Mouse (Mus musculus): ENCODE measurements around the gene Cage1. TPM values are rescaled to one million over a fixed set of nuclear protein-coding genes. Genes with fewer than 3 reads are reported as not detected.

Cage1 gene
- total RNA-seq (2014; fragmentation: Nextera tagmentation) (3.8 and 7.2 TPM in 2 replicates), total RNA-seq (2017) (1.7 and 2.9 TPM in 2 replicates), polyA plus RNA-seq (2012) (0.23 and 0.33 TPM in 2 replicates)

GRCm38 (mm10) chr13:38037044-38037687 is at the start of gene Cage1:
Cage1 (minus strand) TSS chr13:38037069.
- H3K36me3 ChIP-seq (replicated peaks): peaks cover 40% of the 10 kb centered on the region
- DNase-seq (ENCODE audit: low spot score) (peak; percentile 89), ATAC-seq (ENCODE audit: extremely low read depth, insufficient number of reproducible peaks, low FRiP score, poor library complexity, severe bottlenecking) (peak; percentile 93)
- peak within 1 kb of the TSS; percentile 92 for H3K4me3 ChIP-seq (ENCODE audit: low read depth, low read length)
- no peaks in the 10 kb centered on the region for H3K27me3 ChIP-seq (ENCODE audit: insufficient read depth, low read length)
- H3K4me1 ChIP-seq (ENCODE audit: insufficient read depth, low read depth, low read length): peaks cover 30% of the 10 kb centered on the region
- no peaks in the 10 kb centered on the region for H3K9me3 ChIP-seq (replicated peaks)
- TF ChIP-seq POLR2AphosphoS5 (IDR thresholded peaks at IDR 0.05; ENCODE audit: insufficient replicate concordance, low read depth, low read length) (no peak), CTCF (IDR thresholded peaks at IDR 0.05; ENCODE audit: low read depth, low read length) (no peak), GATA2 (IDR thresholded peaks at IDR 0.05; ENCODE audit: borderline replicate concordance, low read depth, low read length) (no peak), GATA1 (IDR thresholded peaks at IDR 0.05; ENCODE audit: borderline replicate concordance, low read length) (no peak), TAL1 (conservative IDR thresholded peaks at IDR 0.05; ENCODE audit: low read depth, low read length) (no peak)

- peaks cover 67% of the 10 kb centered on the region for H3K4me1 ChIP-seq (ENCODE audit: insufficient read depth, low read depth, low read length)
- H3K4me3 ChIP-seq (ENCODE audit: low read depth, low read length): peak overlapping the region; percentile 42; the same call in 1 of the 2 replicates
- TF ChIP-seq GATA2 (IDR thresholded peaks at IDR 0.05; ENCODE audit: borderline replicate concordance, low read depth, low read length) (no peak), CTCF (IDR thresholded peaks at IDR 0.05; ENCODE audit: low read depth, low read length) (no peak), POLR2AphosphoS5 (IDR thresholded peaks at IDR 0.05; ENCODE audit: insufficient replicate concordance, low read depth, low read length) (no peak), TAL1 (conservative IDR thresholded peaks at IDR 0.05; ENCODE audit: low read depth, low read length) (no peak), GATA1 (IDR thresholded peaks at IDR 0.05; ENCODE audit: borderline replicate concordance, low read length) (no peak)
- DNase-seq (ENCODE audit: low spot score) (no peak), ATAC-seq (ENCODE audit: extremely low read depth, insufficient number of reproducible peaks, low FRiP score, poor library complexity, severe bottlenecking) (no peak)
- H3K27me3 ChIP-seq (ENCODE audit: insufficient read depth, low read length): no peaks in the 10 kb centered on the region
- no peaks in the 10 kb centered on the region for H3K36me3 ChIP-seq (replicated peaks)
- H3K9me3 ChIP-seq (replicated peaks): no peaks in the 10 kb centered on the region
These were observed 44.3 kb upstream of the Cage1 start for GRCm38 (mm10) chr13:38081161-38081560.

GRCm38 (mm10) chr13:38080725-38081124 is 43.9 kb upstream of the Cage1 start:
- no peaks in the 10 kb centered on the region for H3K27me3 ChIP-seq (ENCODE audit: insufficient read depth, low read length)
- DNase-seq (ENCODE audit: low spot score): no peak
- H3K9me3 ChIP-seq (replicated peaks): no peaks in the 10 kb centered on the region
- ATAC-seq (ENCODE audit: extremely low read depth, insufficient number of reproducible peaks, low FRiP score, poor library complexity, severe bottlenecking): no peak
- peak overlapping the region; percentile 42; the same call in 1 of the 2 replicates for H3K4me3 ChIP-seq (ENCODE audit: low read depth, low read length)
- no peaks in the 10 kb centered on the region for H3K36me3 ChIP-seq (replicated peaks)
- TF ChIP-seq CTCF (IDR thresholded peaks at IDR 0.05; ENCODE audit: low read depth, low read length): no peak
- TF ChIP-seq GATA2 (IDR thresholded peaks at IDR 0.05; ENCODE audit: borderline replicate concordance, low read depth, low read length): no peak
- no peak for TF ChIP-seq GATA1 (IDR thresholded peaks at IDR 0.05; ENCODE audit: borderline replicate concordance, low read length)
- no peak for TF ChIP-seq TAL1 (conservative IDR thresholded peaks at IDR 0.05; ENCODE audit: low read depth, low read length)
- TF ChIP-seq POLR2AphosphoS5 (IDR thresholded peaks at IDR 0.05; ENCODE audit: insufficient replicate concordance, low read depth, low read length): no peak
- peaks cover 67% of the 10 kb centered on the region for H3K4me1 ChIP-seq (ENCODE audit: insufficient read depth, low read depth, low read length)

GRCm38 (mm10) chr13:38080014-38080413 is 43.1 kb upstream of the Cage1 start:
- Histone ChIP-seq H3K9me3 (replicated peaks) (no peaks in the 10 kb centered on the region), H3K27me3 (ENCODE audit: insufficient read depth, low read length) (no peaks in the 10 kb centered on the region), H3K4me1 (ENCODE audit: insufficient read depth, low read depth, low read length) (peaks cover 74% of the 10 kb centered on the region), H3K36me3 (replicated peaks) (no peaks in the 10 kb centered on the region), H3K4me3 (ENCODE audit: low read depth, low read length) (peak overlapping the region; percentile 20; the same call in 1 of the 2 replicates)
- TF ChIP-seq GATA1 (IDR thresholded peaks at IDR 0.05; ENCODE audit: borderline replicate concordance, low read length): no peak
- no peak for TF ChIP-seq GATA2 (IDR thresholded peaks at IDR 0.05; ENCODE audit: borderline replicate concordance, low read depth, low read length)
- TF ChIP-seq POLR2AphosphoS5 (IDR thresholded peaks at IDR 0.05; ENCODE audit: insufficient replicate concordance, low read depth, low read length): no peak
- no peak for TF ChIP-seq TAL1 (conservative IDR thresholded peaks at IDR 0.05; ENCODE audit: low read depth, low read length)
- no peak for TF ChIP-seq CTCF (IDR thresholded peaks at IDR 0.05; ENCODE audit: low read depth, low read length)
- DNase-seq (ENCODE audit: low spot score) (peak; percentile 68), ATAC-seq (ENCODE audit: extremely low read depth, insufficient number of reproducible peaks, low FRiP score, poor library complexity, severe bottlenecking) (peak; percentile 8; the same call in 1 of the 2 replicates)

DNA sequence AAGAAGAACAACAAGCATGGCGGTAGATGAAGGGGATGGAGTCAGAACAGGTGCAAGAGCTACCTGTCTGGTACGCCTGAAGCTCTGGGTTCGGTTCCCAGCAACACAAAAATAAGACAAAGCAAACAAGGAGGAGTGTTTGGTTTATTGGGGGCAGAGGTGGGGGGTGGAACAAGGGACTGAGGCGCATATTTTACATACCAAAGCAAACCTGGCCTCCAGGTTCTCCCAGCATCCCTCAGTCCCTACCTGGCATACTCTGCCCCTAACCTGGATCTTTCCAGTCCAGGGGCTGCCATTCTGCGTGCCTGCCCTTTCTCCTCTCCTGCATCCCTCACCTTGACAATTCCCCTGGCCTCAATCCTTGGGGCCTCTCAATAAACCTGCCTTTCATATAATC is 42.5 kb upstream of the Cage1 start:
- H3K4me1 ChIP-seq (ENCODE audit: insufficient read depth, low read depth, low read length): peaks cover 81% of the 10 kb centered on the region
- ATAC-seq (ENCODE audit: extremely low read depth, insufficient number of reproducible peaks, low FRiP score, poor library complexity, severe bottlenecking) (no peak), DNase-seq (ENCODE audit: low spot score) (no peak)
- H3K9me3 ChIP-seq (replicated peaks): no peaks in the 10 kb centered on the region
- no peaks in the 10 kb centered on the region for H3K36me3 ChIP-seq (replicated peaks)
- no peaks in the 10 kb centered on the region for H3K27me3 ChIP-seq (ENCODE audit: insufficient read depth, low read length)
- no peak overlapping the region; the same call in 1 of the 2 replicates for H3K4me3 ChIP-seq (ENCODE audit: low read depth, low read length)
- TF ChIP-seq GATA1 (IDR thresholded peaks at IDR 0.05; ENCODE audit: borderline replicate concordance, low read length) (no peak), TAL1 (conservative IDR thresholded peaks at IDR 0.05; ENCODE audit: low read depth, low read length) (no peak), CTCF (IDR thresholded peaks at IDR 0.05; ENCODE audit: low read depth, low read length) (no peak), GATA2 (IDR thresholded peaks at IDR 0.05; ENCODE audit: borderline replicate concordance, low read depth, low read length) (no peak)

- ATAC-seq (ENCODE audit: extremely low read depth, insufficient number of reproducible peaks, low FRiP score, poor library complexity, severe bottlenecking): no peak
- Histone ChIP-seq H3K4me1 (ENCODE audit: insufficient read depth, low read depth, low read length) (peaks cover 86% of the 10 kb centered on the region), H3K36me3 (replicated peaks) (no peaks in the 10 kb centered on the region), H3K27me3 (ENCODE audit: insufficient read depth, low read length) (no peaks in the 10 kb centered on the region), H3K9me3 (replicated peaks) (no peaks in the 10 kb centered on the region), H3K4me3 (ENCODE audit: low read depth, low read length) (no peak overlapping the region; the same call in 1 of the 2 replicates)
- no peak for DNase-seq (ENCODE audit: low spot score)
- TF ChIP-seq TAL1 (conservative IDR thresholded peaks at IDR 0.05; ENCODE audit: low read depth, low read length): no peak
- TF ChIP-seq GATA2 (IDR thresholded peaks at IDR 0.05; ENCODE audit: borderline replicate concordance, low read depth, low read length): no peak
- TF ChIP-seq POLR2AphosphoS5 (IDR thresholded peaks at IDR 0.05; ENCODE audit: insufficient replicate concordance, low read depth, low read length): no peak
- TF ChIP-seq CTCF (IDR thresholded peaks at IDR 0.05; ENCODE audit: low read depth, low read length): no peak
- TF ChIP-seq GATA1 (IDR thresholded peaks at IDR 0.05; ENCODE audit: borderline replicate concordance, low read length): no peak
These were observed 42.0 kb upstream of the Cage1 start for GRCm38 (mm10) chr13:38078836-38079235.
